Comparison of ENCODE assay signal across 29 mouse cellular contexts in genomic region chr1:72012710-72013109, GRCm38 (mm10).
A peak's percentile ranks its signal among the peaks of the same experiment; 100 is the strongest.
DNase-seq lines count a peak whose midpoint lies in the region; ATAC-seq and TF ChIP-seq lines count a peak whose summit lies in the region.
"Had no signal": no experiment of that assay in that cellular context is flagged by ENCODE, and none has a peak within 500 bp of the region (broad histone marks: within the 10 kb centered on the region; RNA-seq: fewer than 3 reads in every experiment).

No protein-coding gene starts in this region.

- no peak overlapping the region for H3K4me3 ChIP-seq in liver, adult 2 months (ENCODE audit: insufficient read depth, low read depth, low read length)
- H3K4me3 ChIP-seq in liver, embryonic 11.5 days (ENCODE audit: low read depth, low read length), result no peak overlapping the region
- H3K4me3 ChIP-seq: embryonic facial prominence, embryonic 12.5 days; heart, embryonic 12.5 days; hindbrain, embryonic 10.5 days; hindbrain, embryonic 15.5 days; limb, embryonic 13.5 days; liver, embryonic 15.5 days; megakaryocyte, embryonic 14.5 days; midbrain, embryonic 12.5 days; myocyte; neural tube, embryonic 12.5 days had no signal

- ATAC-seq in liver, embryonic 11.5 days (replicated peaks; ENCODE audit: low FRiP score), result no peak
- ATAC-seq: forebrain, embryonic 14.5 days; inflammation-experienced regulatory T-cells, adult 6 months had no signal

- no peak for TF ChIP-seq CTCF in liver, adult 2 months (IDR thresholded peaks at IDR 0.05; ENCODE audit: low read depth, low read length)

- H3K27me3 ChIP-seq in liver, adult 2 months (ENCODE audit: control insufficient read depth, insufficient read depth, low read length), result no peaks in the 10 kb centered on the region
- H3K27me3 ChIP-seq in liver, embryonic 11.5 days (replicated peaks; ENCODE audit: control insufficient read depth, insufficient read depth, low read length), result no peaks in the 10 kb centered on the region
- H3K27me3 ChIP-seq: CH12.LX; embryonic facial prominence, embryonic 12.5 days; heart, embryonic 12.5 days; hindbrain, embryonic 15.5 days; limb, embryonic 13.5 days; liver, embryonic 15.5 days; megakaryocyte, embryonic 14.5 days; midbrain, embryonic 12.5 days; neural tube, embryonic 12.5 days had no signal

- H3K27ac ChIP-seq in liver, adult 2 months (replicated peaks; ENCODE audit: insufficient read depth, low read depth, low read length), result 0 out of 2 replicates have a peak overlapping the region, but pooled peaks have one; percentile 25
- no peak overlapping the region for H3K27ac ChIP-seq in liver, embryonic 11.5 days (ENCODE audit: low read depth, low read length)
- H3K27ac ChIP-seq: embryonic facial prominence, embryonic 12.5 days; hindbrain, embryonic 10.5 days; hindbrain, embryonic 15.5 days; kidney, postnatal 0 days; limb, embryonic 13.5 days; liver, embryonic 15.5 days; midbrain, embryonic 12.5 days; neural tube, embryonic 12.5 days had no signal

- no peaks in the 10 kb centered on the region for H3K79me2 ChIP-seq in liver, adult 2 months (ENCODE audit: control insufficient read depth, insufficient read depth, low read length)

- no peaks in the 10 kb centered on the region for H3K36me3 ChIP-seq in liver, adult 2 months (ENCODE audit: control insufficient read depth, insufficient read depth, low read length)
- no peaks in the 10 kb centered on the region for H3K36me3 ChIP-seq in liver, embryonic 11.5 days (ENCODE audit: control insufficient read depth, insufficient read depth, low read length)
- H3K36me3 ChIP-seq: embryonic facial prominence, embryonic 12.5 days; heart, embryonic 12.5 days; hindbrain, embryonic 10.5 days; hindbrain, embryonic 15.5 days; limb, embryonic 13.5 days; liver, embryonic 15.5 days; midbrain, embryonic 12.5 days; neural tube, embryonic 12.5 days had no signal

- H3K4me1 ChIP-seq in liver, adult 2 months (ENCODE audit: control insufficient read depth, insufficient read depth, low read length), result peaks cover 16% of the 10 kb centered on the region
- peaks cover 8% of the 10 kb centered on the region; the same call in 1 of the 2 replicates for H3K4me1 ChIP-seq in liver, embryonic 11.5 days (replicated peaks; ENCODE audit: control insufficient read depth, insufficient read depth, low read length)
- H3K4me1 ChIP-seq: hindbrain, embryonic 15.5 days; midbrain, embryonic 12.5 days; neural tube, embryonic 12.5 days had no signal

- TF ChIP-seq POLR2A in liver, adult 2 months (IDR thresholded peaks at IDR 0.05; ENCODE audit: extremely low read depth, insufficient read depth, low read length), result no peak

- H3K9ac ChIP-seq in liver, adult 2 months (ENCODE audit: low read depth, low read length), result no peak overlapping the region
- H3K9ac ChIP-seq in liver, embryonic 11.5 days (ENCODE audit: low read depth, low read length), result no peak overlapping the region
- H3K9ac ChIP-seq: embryonic facial prominence, embryonic 12.5 days; heart, embryonic 12.5 days; hindbrain, embryonic 15.5 days; limb, embryonic 13.5 days; liver, embryonic 15.5 days; midbrain, embryonic 12.5 days; neural tube, embryonic 12.5 days had no signal

- no peaks in the 10 kb centered on the region for H3K9me3 ChIP-seq in liver, embryonic 11.5 days (ENCODE audit: control insufficient read depth, low read length)
- H3K9me3 ChIP-seq: embryonic facial prominence, embryonic 12.5 days; heart, embryonic 12.5 days; hindbrain, embryonic 10.5 days; hindbrain, embryonic 15.5 days; limb, embryonic 13.5 days; liver, embryonic 15.5 days; megakaryocyte, embryonic 14.5 days; midbrain, embryonic 12.5 days; neural tube, embryonic 12.5 days had no signal

- H3K4me2 ChIP-seq in liver, embryonic 11.5 days, result no peak overlapping the region
- H3K4me2 ChIP-seq: embryonic facial prominence, embryonic 12.5 days; heart, embryonic 12.5 days; hindbrain, embryonic 15.5 days; limb, embryonic 13.5 days; liver, embryonic 15.5 days; midbrain, embryonic 12.5 days; neural tube, embryonic 12.5 days had no signal

- WGBS in liver, adult 2 months, result 39% methylated on average over 7 of the region's 7 CpGs
- 64% methylated on average over 7 of the region's 7 CpGs for WGBS in liver, embryonic 11.5 days

- DNase-seq in adrenal gland, adult 2 months, result peak; percentile 39
- no peak for DNase-seq in adrenal gland, postnatal 25 days
- peak; percentile 59 for DNase-seq in kidney, adult 11 months
- DNase-seq in kidney, postnatal 10 days, result no peak
- peak; percentile 95 for DNase-seq in liver, adult 2 months (ENCODE audit: extremely low read depth, low read depth, low spot score)
- DNase-seq in liver, embryonic 11.5 days (ENCODE audit: low spot score), result no peak
- DNase-seq in kidney, postnatal 25 days, result peak; percentile 52 to 68
- DNase-seq in spleen, postnatal 14 days (ENCODE audit: low spot score in 2 of 2), result no peak
- DNase-seq: cerebellum, adult 11 months; cerebellum, adult 9-10 months; embryo, embryonic 11 days; gastrocnemius, postnatal 14 days; heart, adult 11 months; lung, postnatal 36 days; thymus, postnatal 4 days had no signal

Comparison
In these comparisons a context has a peak if more than half of its experiments do, and no peak if none do; other contexts are left out.
1. DNase-seq: peak in adrenal gland, adult 2 months (single experiment), kidney, adult 11 months (single experiment), liver, adult 2 months (single experiment) and kidney, postnatal 25 days (2 of 2); none in adrenal gland, postnatal 25 days (single experiment), kidney, postnatal 10 days (single experiment), liver, embryonic 11.5 days (single experiment) and spleen, postnatal 14 days (0 of 2).